Mouse (Mus musculus): ENCODE results near the gene Lcn10. TPM values are rescaled to one million over a fixed set of nuclear protein-coding genes. Genes with fewer than 3 reads are reported as not detected.
"Not testable (repeated sequence)": the region's sequence is repeated elsewhere in the genome, so short reads cannot be mapped to it uniquely, and the experiment has no call there.

Gene Lcn10
- total RNA-seq, 2 experiments from 2014 or later = not detected

GRCm38 (mm10) chr2:25706643-25707481, 24.3 kb downstream of the Lcn10 start, which contains the start of gene Bmyc:
Gene Bmyc (plus strand): TSS chr2:25706739.
- peak; percentile 86 to 91 for DNase-seq (ENCODE audit: low spot score in 2 of 2)

DNA sequence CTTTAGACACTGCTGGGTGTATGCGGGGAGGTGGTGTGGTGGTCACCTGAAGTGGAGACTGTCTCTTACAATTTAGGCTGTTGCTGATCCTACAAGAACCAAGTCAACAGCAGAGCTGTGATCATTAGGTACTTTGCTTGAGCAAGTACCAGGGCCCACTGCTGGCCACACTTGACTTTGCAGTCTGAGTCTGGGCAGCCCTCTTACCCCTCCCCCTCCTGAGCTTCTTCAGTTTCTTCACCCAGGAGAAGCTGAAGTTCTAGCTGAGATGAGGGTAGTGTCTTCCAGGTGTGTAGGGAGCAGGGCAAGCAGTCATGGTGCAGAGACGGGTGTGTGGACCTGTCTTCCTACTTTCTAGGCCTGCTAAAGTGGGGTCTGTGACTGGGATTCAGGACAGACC, 25.6 kb downstream of the Lcn10 start:
- peak; percentile 30 to 49 for DNase-seq (ENCODE audit: low spot score in 2 of 2)

GRCm38 (mm10) chr2:25709056-25709455, 26.5 kb downstream of the Lcn10 start:
- DNase-seq (ENCODE audit: low spot score in 2 of 2) = not testable (repeated sequence)

DNA sequence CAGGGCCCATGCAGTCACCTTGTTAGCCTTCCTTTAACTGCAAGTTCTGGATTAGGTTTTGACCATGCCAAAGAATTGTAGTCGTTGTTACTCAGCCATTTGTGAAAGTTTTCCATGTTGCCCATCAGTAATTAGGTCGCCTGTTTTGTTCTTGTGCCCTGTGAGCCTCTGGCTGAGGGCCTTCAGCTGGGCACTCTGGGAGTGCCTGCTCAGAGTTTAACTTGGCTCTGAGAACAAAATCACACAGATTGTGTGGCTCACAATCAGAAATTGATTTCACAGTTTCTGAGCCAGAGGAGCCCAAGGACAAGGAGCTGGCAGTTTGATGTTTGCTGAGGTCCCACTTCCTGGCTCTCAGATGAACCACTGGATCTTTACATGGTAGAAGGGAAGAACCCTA, 27.3 kb downstream of the Lcn10 start:
- peak in 1 of 2 experiments; percentile 16 for DNase-seq (ENCODE audit: low spot score in 2 of 2)

DNA sequence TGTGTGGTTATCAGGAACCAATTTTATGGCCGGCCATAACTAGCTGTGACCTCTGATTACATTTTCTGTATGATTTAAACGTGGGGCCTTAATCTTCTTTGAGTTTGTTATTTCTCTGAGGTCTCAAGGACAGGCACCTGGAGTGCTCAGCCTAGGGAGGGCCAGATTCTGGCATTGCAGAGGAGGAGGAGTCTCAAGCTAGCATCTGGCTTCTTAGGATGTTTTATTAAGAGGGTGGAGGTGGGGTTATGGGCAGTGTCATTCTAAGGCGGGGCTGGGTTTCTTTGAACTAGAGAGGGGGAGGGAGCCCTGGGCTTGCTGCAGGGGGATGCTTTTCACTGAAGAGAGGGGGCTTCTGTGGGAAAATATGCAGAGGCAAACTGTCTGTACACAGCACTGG, 29.1 kb downstream of the Lcn10 start:
- not testable (repeated sequence) for DNase-seq (ENCODE audit: low spot score in 2 of 2)

DNA sequence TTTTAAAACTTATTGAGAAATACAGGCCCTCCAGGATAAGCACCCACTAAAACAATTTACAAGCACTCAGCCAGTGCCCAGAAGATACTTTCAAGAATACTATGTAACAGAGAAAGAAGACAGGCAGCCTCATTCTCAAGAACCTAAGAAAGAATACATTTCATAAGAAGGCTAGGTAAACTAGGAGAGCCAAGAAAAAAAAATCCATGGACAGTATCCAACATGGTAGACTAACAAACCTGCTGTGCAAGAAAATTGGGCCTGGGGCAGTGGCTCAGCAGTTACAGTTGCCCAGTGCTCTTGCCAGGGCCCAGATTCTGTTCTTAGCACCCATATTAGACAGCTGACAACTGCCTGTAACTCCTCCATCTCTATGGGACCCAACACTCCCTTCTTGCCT, 34.7 kb downstream of the Lcn10 start:
- DNase-seq (ENCODE audit: low spot score in 2 of 2) = no peak

DNA sequence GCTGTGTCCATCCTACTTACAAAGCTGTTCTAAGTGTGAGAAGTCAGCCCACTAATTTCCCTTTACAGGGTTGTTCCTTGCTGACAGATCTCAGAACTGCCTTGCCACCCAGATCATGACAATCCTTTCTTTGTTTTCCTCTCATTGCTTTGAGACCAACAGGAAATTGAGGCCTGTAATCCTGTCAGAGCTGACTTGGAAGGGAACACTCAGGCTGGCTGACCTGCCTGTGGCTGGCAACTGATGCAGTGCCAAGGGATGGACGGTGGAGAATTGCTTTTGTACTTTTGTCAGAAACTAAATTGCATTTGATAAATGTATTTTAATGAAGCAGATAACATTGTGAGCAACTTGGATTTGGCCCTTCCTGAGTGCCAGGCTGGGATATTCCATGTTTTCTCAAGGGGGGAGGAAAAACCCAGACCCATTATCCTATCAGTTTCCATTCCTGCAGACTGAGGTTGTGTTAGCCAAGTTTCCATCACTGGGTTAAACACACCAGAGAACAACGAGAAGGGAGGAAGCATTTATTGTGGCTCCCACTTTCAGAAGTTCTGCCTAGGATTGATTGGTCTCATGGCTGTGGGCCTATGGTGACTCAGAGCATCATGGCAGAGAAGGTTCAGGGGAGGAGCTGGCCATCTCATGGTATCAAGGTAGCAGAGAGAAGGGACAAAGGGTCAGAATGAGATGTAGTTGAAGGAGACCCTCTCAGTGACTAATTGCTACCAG, 50.8 kb downstream of the Lcn10 start:
- no peak for DNase-seq (ENCODE audit: low spot score in 2 of 2)

Other genes starting within 250 kb of the Lcn10 start
- under 1 TPM in 1 of 2 experiments, not detected in 1; 0.58 TPM for gene Clic3, start 225.9 kb upstream of the Lcn10 start, total RNA-seq (2021)
- 10 to 100 TPM; 52.1 to 57.7 TPM for gene Paxx, start 221.6 kb upstream of the Lcn10 start, total RNA-seq (2021)
- 100 to 1,000 TPM; 234 to 420 TPM for gene Ptgds, start 212.7 kb upstream of the Lcn10 start, total RNA-seq (2021)
- not detected for gene Lcn12, start 188.8 kb upstream of the Lcn10 start, total RNA-seq (2021)
- 100 to 1,000 TPM; 130 to 134 TPM for gene Fbxw5, start 182.0 kb upstream of the Lcn10 start, total RNA-seq (2021)
- gene C8g, start 181.0 kb upstream of the Lcn10 start, total RNA-seq (2021) = 1 to 10 TPM; 1.5 to 1.7 TPM
- gene Traf2, start 135.8 kb upstream of the Lcn10 start, total RNA-seq (2021) = 10 to 100 TPM in 1 of 2 experiments, 1 to 10 TPM in 1; 9.8 to 11.1 TPM
- 100 to 1,000 TPM; 214 to 226 TPM for gene Edf1, start 124.9 kb upstream of the Lcn10 start, total RNA-seq (2021)
- 1 to 10 TPM; 1.7 to 2.6 TPM for gene Mamdc4, start 107.9 kb upstream of the Lcn10 start, total RNA-seq (2021)
- gene Phpt1, start 107.5 kb upstream of the Lcn10 start, total RNA-seq (2021) = 10 to 100 TPM; 81.2 to 83.8 TPM
- gene Ajm1, start 101.0 kb upstream of the Lcn10 start, total RNA-seq (2021) = 100 to 1,000 TPM in 1 of 2 experiments, 10 to 100 TPM in 1; 99.8 to 103 TPM
- gene Rabl6, start 74.2 kb upstream of the Lcn10 start, total RNA-seq (2021) = 100 to 1,000 TPM; 105 to 107 TPM
- gene Ccdc183, start 65.0 kb upstream of the Lcn10 start, total RNA-seq (2021) = not detected
- 10 to 100 TPM; 25.0 TPM for gene Tmem141, start 60.7 kb upstream of the Lcn10 start, total RNA-seq (2021)
- gene Fcna, start 54.7 kb upstream of the Lcn10 start, total RNA-seq (2021) = 1 to 10 TPM; 1.0 to 1.4 TPM
- gene Lcn8, start 29.6 kb upstream of the Lcn10 start, total RNA-seq (2021) = not detected
- gene Lcn5, start 24.8 kb upstream of the Lcn10 start, total RNA-seq (2021) = not detected
- gene Lcn6, start 5.9 kb upstream of the Lcn10 start, total RNA-seq (2021) = not detected
- gene Obp2a, start 17.3 kb downstream of the Lcn10 start, total RNA-seq (2021) = not detected
- 10 to 100 TPM; 80.9 to 82.5 TPM for gene Bmyc, start 24.0 kb downstream of the Lcn10 start, total RNA-seq (2021)
- not detected for gene Obp2b, start 54.3 kb downstream of the Lcn10 start, total RNA-seq (2021)
- gene Lcn3, start 82.8 kb downstream of the Lcn10 start, total RNA-seq (2021) = not detected
- not detected for gene Lcn11, start 94.3 kb downstream of the Lcn10 start, total RNA-seq (2021)
- gene Gm13539, start 99.5 kb downstream of the Lcn10 start, total RNA-seq (2021) = not detected
- gene Glt6d1, start 133.1 kb downstream of the Lcn10 start, total RNA-seq (2021) = not detected
- not detected for gene Lcn9, start 140.4 kb downstream of the Lcn10 start, total RNA-seq (2021)
- not detected for gene Sohlh1, start 164.5 kb downstream of the Lcn10 start, total RNA-seq (2021)
- 10 to 100 TPM; 43.8 to 69.9 TPM for gene Kcnt1, start 181.0 kb downstream of the Lcn10 start, total RNA-seq (2021)

Data from layer of hippocampus, postnatal 14 days (tissue).